Mouse (Mus musculus): ENCODE measurements at regions not wholly inside any gene's neighbourhood (a gene's known extent, or its start where the extent isn't known, plus 50 kb on each side); places are given as distances from the start of the nearest gene placed in this dataset.

DNA sequence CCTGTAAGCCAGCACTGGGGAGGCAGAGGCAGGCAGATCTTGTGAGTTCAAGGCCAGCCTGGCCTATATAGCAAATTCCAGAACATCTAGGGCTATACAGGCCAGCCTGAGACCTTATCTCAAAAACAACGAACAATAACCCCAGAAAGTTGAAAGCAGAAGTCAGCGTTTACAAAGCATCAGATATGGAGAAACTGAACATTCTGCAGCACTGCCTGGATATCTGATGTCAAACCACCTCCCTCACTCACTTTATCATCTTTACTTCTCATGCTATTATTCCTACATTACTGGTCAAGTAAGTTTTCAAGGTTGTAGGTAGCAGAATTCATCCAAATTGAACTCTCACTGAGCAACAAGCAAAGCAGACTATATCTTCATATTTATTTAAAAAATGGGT lies 135.0 kb downstream of the Zfp706 start:
- no peak for TF ChIP-seq CTCF (IDR thresholded peaks at IDR 0.05; ENCODE audit: borderline replicate concordance, control insufficient read depth, extremely low read depth, insufficient read depth, low read length, poor library complexity)
- no peak for TF ChIP-seq POLR2A (IDR thresholded peaks at IDR 0.05; ENCODE audit: control insufficient read depth, extremely low read depth, insufficient read depth, low read length, poor library complexity)

Data from thymus, adult 2 months (tissue).